Mouse (Mus musculus) limb, embryonic 14.5 days (tissue): ENCODE data around the gene Tnfsf12. TPM values are rescaled to one million over a fixed set of nuclear protein-coding genes. Genes with fewer than 3 reads are reported as not detected.
A peak's percentile ranks its signal among the peaks of the same experiment; 100 is the strongest.

Experiments used
- ATAC-seq: fragments of 200-750 bp; cut with Nextera tagmentation; 2 replicates; pipeline ENCODE4 v1.8.0; 2017; ENCODE audit warnings: low read depth, moderate number of reproducible peaks, moderate TSS enrichment; ENCODE audit not compliant: low FRiP score
- DNase-seq: peaks from one replicate; pipeline ENCODE4 v3.0.0-alpha.2; 2015; ENCODE audit warnings: low spot score
- H3K27ac ChIP-seq: fragments of 300-500 bp; sonication (generic); replicated peaks from 2 replicates; pipeline ENCODE4 v1.5.1; 2014; ENCODE audit warnings: low read depth, mild to moderate bottlenecking, low read length, moderate library complexity, mixed read lengths
- H3K27me3 ChIP-seq: fragments of 300-500 bp; sonication (generic); 2 replicates; pipeline ENCODE4 v1.6.1; 2014; ENCODE audit warnings: low read length, mixed read lengths; ENCODE audit not compliant: control insufficient read depth, insufficient read depth
- H3K36me3 ChIP-seq: fragments of 300-500 bp; sonication (generic); 2 replicates; pipeline ENCODE4 v1.6.1; 2014; ENCODE audit warnings: mild to moderate bottlenecking, low read length, moderate library complexity, mixed read lengths; ENCODE audit not compliant: control insufficient read depth, insufficient read depth
- H3K4me1 ChIP-seq: fragments of 300-500 bp; sonication (generic); 2 replicates; pipeline ENCODE4 v1.6.1; 2014; ENCODE audit warnings: antibody characterized with exemption, low read length, mixed read lengths; ENCODE audit not compliant: control insufficient read depth, insufficient read depth
- H3K4me2 ChIP-seq: fragments of 300-500 bp; sonication (generic); replicated peaks from 2 replicates; pipeline ENCODE4 v1.6.1; 2014; ENCODE audit warnings: low read depth, mild to moderate bottlenecking, low read length, moderate library complexity; ENCODE audit not compliant: severe bottlenecking
- H3K4me3 ChIP-seq: fragments of 300-500 bp; sonication (generic); replicated peaks from 2 replicates; pipeline ENCODE4 v1.5.1; 2014; ENCODE audit warnings: low read length
- H3K9ac ChIP-seq: fragments of 300-500 bp; sonication (generic); 2 replicates; pipeline ENCODE4 v1.6.1; 2014; ENCODE audit warnings: mild to moderate bottlenecking, low read depth, low read length, moderate library complexity; ENCODE audit not compliant: severe bottlenecking
- H3K9me3 ChIP-seq: fragments of 300-500 bp; sonication (generic); 2 replicates; pipeline ENCODE4 v1.6.1; 2016; ENCODE audit warnings: low read length; ENCODE audit not compliant: control insufficient read depth
- POLR2A ChIP-seq: fragments of 200-500 bp; IDR thresholded peaks from 2 replicates; pipeline ENCODE4 v1.8.0; 2012; ENCODE audit warnings: inconsistent platforms, mild to moderate bottlenecking, moderate library complexity, borderline replicate concordance; ENCODE audit not compliant: insufficient read depth, insufficient read length; ENCODE audit errors: extremely low read depth
- WGBS: fragments of 180-500 bp; shearing (Covaris S2); extraction: QIAGEN DNeasy Blood & Tissue Kit; methylation state at CpG from one replicate; pipeline ENCODE4 v1.1.7; 2014; 5-methylcytosine and 5-hydroxymethylcytosine counted together
- polyA plus RNA-seq, 2 experiments: library from polyadenylated mRNA; depleted of rRNA in 1 of 2; stranded (reverse) in 1 of 2; unstranded in 1 of 2; fragments of >200 nt; fragmentation: Nextera tagmentation in 1 of 2; extraction: Ambion mirVana in 1 of 2; gene quantifications; 2 replicates each; pipeline versions ENCODE4 v1.2.1 to v1.2.3; 2012 to 2014

The Tnfsf12 gene
- polyA plus RNA-seq, 2 experiments, result 13.7 to 22.9 TPM

- H3K9ac ChIP-seq, result 0 out of 2 replicates have a peak overlapping the region, but pooled peaks have one; percentile 18
- no peak overlapping the region for H3K4me2 ChIP-seq
- H3K9me3 ChIP-seq, result no peaks in the 10 kb centered on the region
- 0 out of 2 replicates have a peak overlapping the region, but pooled peaks have one; percentile 30 for H3K27ac ChIP-seq
- 51% methylated on average over 11 of the region's 11 CpGs for WGBS
- no peak overlapping the region for H3K4me3 ChIP-seq
- TF ChIP-seq POLR2A, result no peak
- no peaks in the 10 kb centered on the region for H3K27me3 ChIP-seq
- no peak for ATAC-seq
- H3K36me3 ChIP-seq, result no peaks in the 10 kb centered on the region
- DNase-seq, result no peak
- H3K4me1 ChIP-seq, result no peaks in the 10 kb centered on the region; the same call in 1 of the 2 replicates
Measured at GRCm38 (mm10) chr11:69709554-69710446, 14.2 kb upstream of the Tnfsf12 start.

- no peak for ATAC-seq
- no peaks in the 10 kb centered on the region for H3K36me3 ChIP-seq
- H3K9me3 ChIP-seq, result no peaks in the 10 kb centered on the region
- no peak for TF ChIP-seq POLR2A
- H3K4me1 ChIP-seq, result no peaks in the 10 kb centered on the region; the same call in 1 of the 2 replicates
- H3K27ac ChIP-seq, result no peak overlapping the region
- no peak overlapping the region for H3K4me3 ChIP-seq
- H3K4me2 ChIP-seq, result no peak overlapping the region
- H3K27me3 ChIP-seq, result no peaks in the 10 kb centered on the region
- no peak overlapping the region for H3K9ac ChIP-seq
- 58% methylated on average over 3 of the region's 3 CpGs for WGBS
- DNase-seq, result no peak
Measured at GRCm38 (mm10) chr11:69708614-69709265, 13.1 kb upstream of the Tnfsf12 start.

GRCm38 (mm10) chr11:69707873-69708381, 12.3 kb upstream of the Tnfsf12 start:
- Histone ChIP-seq H3K4me2 (no peak overlapping the region), H3K9me3 (no peaks in the 10 kb centered on the region), H3K4me3 (no peak overlapping the region), H3K9ac (no peak overlapping the region), H3K36me3 (no peaks in the 10 kb centered on the region), H3K27ac (no peak overlapping the region), H3K27me3 (no peaks in the 10 kb centered on the region), H3K4me1 (no peaks in the 10 kb centered on the region; the same call in 1 of the 2 replicates)
- DNase-seq (no peak), ATAC-seq (no peak)
- no peak for TF ChIP-seq POLR2A
- WGBS, result 94% methylated on average over 4 of the region's 4 CpGs

GRCm38 (mm10) chr11:69707480-69707847, 11.8 kb upstream of the Tnfsf12 start:
- ATAC-seq (no peak), DNase-seq (no peak)
- no peaks in the 10 kb centered on the region for H3K9me3 ChIP-seq
- H3K4me3 ChIP-seq, result no peak overlapping the region
- H3K36me3 ChIP-seq, result no peaks in the 10 kb centered on the region
- no peaks in the 10 kb centered on the region; the same call in 1 of the 2 replicates for H3K4me1 ChIP-seq
- no peak overlapping the region for H3K4me2 ChIP-seq
- H3K9ac ChIP-seq, result no peak overlapping the region
- TF ChIP-seq POLR2A, result no peak
- no peaks in the 10 kb centered on the region for H3K27me3 ChIP-seq
- 83% methylated on average over 4 of the region's 4 CpGs for WGBS
- H3K27ac ChIP-seq, result no peak overlapping the region

GRCm38 (mm10) chr11:69706775-69707479, 11.3 kb upstream of the Tnfsf12 start:
- ATAC-seq, result no peak
- 47% methylated on average over 6 of the region's 6 CpGs for WGBS
- no peak overlapping the region for H3K27ac ChIP-seq
- no peak for TF ChIP-seq POLR2A
- no peak overlapping the region for H3K4me3 ChIP-seq
- no peak overlapping the region for H3K4me2 ChIP-seq
- DNase-seq, result no peak
- no peak overlapping the region for H3K9ac ChIP-seq
- H3K9me3 ChIP-seq, result no peaks in the 10 kb centered on the region
- H3K36me3 ChIP-seq, result no peaks in the 10 kb centered on the region
- no peaks in the 10 kb centered on the region for H3K27me3 ChIP-seq
- H3K4me1 ChIP-seq, result no peaks in the 10 kb centered on the region; the same call in 1 of the 2 replicates
